Mouse (Mus musculus) telencephalon, adult 2 months (tissue): ENCODE measurements around the gene Sox18.

Source experiments
- DNase-seq: peaks from one replicate; pipeline ENCODE4 v3.0.0-alpha.2; 2011; ENCODE audit warnings: low read depth, low spot score

The Sox18 gene

DNA sequence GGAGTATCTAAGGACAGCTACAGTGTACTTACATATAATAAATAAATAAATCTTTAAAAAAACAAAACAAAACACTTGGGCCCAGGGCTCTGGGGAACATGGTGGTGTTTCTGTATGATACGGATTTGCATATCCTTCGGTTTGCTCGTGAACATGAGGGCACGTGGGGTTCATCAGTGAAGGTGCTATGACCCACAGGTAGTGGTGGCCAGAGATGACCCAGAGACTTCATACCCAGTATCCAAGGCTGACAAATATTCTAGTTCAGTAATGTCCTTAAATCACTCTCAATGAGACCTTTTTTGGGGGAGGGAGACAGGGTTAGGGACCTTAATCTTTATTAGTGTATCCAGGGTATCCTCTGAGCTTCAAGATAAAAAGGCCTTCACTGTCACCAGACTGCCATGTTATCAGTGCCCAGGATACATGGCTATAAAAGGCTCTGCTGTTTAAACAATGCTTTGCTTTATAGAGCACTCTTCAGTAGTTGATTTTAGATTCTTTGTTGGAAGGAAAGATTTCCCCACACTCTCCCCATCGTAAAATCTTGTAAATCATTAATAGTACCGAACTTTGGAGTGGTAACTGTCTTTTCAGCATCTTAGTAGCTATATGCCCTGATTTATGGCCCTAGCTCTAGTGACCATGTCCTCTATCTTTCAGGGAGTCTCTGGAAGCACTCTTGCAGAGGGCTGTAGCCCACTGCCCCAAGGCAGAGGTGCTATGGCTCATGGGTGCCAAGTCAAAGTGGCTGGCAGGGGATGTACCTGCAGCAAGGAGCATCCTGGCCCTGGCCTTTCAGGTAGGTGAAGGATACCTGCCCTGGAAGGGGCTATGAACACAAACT, 24.6 kb downstream of the Sox18 start:
- DNase-seq = no peak

DNA sequence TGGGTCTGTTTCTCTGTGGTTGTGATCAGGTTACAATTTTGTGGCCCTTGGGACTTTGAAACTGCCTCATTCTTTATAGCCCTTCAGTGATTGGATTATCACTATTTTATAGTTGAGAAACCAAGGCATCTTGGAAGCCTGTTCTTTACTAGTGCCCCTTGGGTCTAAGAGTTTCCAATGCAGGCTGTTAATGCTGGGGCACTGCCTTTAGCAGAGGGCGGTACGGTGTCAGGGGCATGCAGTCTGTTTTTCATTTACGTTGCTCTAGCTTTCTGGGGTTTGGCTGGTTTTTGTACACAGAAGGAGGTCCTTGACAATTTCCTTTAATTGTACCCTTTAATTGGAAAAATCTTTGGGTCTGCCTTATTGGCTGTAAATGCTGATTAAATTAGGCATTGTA, 25.8 kb downstream of the Sox18 start:
- DNase-seq = no peak

DNA sequence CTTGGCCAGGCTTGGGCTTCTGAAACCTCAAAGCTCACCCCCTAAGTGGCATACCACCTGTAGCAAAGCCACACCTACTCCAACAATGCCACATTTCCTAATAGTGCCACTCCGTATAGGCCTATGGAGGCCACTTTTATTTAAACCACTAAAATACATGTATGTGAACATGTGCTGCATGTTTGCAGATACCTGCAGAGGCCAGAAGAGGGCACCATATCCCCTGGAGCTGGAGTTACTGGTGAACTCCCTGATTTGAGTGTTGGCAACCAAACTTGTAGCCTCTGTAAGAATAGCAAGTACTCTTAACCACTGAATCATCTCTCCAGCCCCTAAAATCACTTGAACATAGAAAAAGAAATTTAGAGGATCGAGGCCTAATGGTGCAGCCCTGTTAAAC, 27.1 kb downstream of the Sox18 start:
- DNase-seq = no peak

DNA sequence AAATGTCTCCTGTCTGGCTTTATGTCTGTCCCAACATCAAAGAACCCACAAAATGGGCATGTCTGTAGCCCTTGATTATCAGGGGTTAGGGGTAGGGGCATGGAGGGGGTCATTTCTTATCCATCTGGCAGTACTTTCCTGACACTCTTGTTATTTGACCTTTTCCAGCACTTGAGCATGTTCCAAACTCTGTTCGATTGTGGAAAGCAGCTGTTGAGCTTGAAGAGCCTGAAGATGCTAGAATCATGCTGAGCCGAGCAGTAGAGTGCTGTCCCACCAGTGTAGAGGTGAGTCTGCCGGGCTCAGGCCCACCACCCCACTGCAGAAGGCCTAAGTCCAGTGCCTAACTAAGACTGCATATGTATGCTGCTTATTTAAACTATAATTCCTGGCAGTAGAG, 35.6 kb downstream of the Sox18 start:
- no peak for DNase-seq

GRCm38 (mm10) chr2:181632624-181633023, 38.8 kb downstream of the Sox18 start:
- no peak for DNase-seq

GRCm38 (mm10) chr2:181628471-181628870, 43.0 kb downstream of the Sox18 start:
- DNase-seq = no peak

GRCm38 (mm10) chr2:181623401-181623800, 48.0 kb downstream of the Sox18 start:
- DNase-seq = no peak
